Mouse (Mus musculus) left cerebral cortex, adult 8-10 months (tissue): ENCODE results near the gene Sync. TPM values are rescaled to one million over a fixed set of nuclear protein-coding genes. Genes with fewer than 3 reads are reported as not detected.

ENCODE experiments used
- DNase-seq, 2 experiments: peaks; one replicate each; pipeline ENCODE4 v3.0.0; 2022; ENCODE audit warnings: low spot score in 2 of 2
- total RNA-seq, 4 experiments: library from RNA; stranded (reverse); gene quantifications; 2 replicates each; pipeline ENCODE4 v1.2.4; 2022

Gene Sync
- total RNA-seq = 1 to 10 TPM; 1.6 to 2.7 (median 2.3) TPM

DNA sequence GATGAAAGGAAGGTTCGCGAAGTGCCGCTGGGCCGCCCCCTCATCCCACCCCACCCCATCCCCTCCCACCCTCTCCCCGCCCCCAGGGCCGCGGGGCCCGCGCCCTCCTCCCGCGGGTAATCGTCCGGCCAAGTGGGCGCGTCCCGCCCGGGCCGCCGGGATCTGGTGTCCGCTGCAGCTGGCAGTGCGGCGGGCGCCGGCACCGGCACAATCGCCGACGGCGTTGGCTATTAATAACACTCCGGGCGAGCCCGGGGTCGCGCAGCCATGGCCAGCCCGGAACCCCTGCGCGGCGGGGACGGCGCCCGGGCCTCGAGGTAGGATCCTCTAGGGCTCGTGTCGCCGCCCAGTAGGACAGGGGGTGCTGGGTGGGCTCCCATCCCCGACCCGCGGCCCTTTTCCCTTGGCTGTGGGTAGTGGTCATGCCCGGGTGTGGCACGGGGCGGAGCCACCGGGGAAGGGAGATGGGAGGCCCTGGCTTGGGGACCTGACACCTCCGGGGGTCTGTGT is at the start of gene Sync:
Gene Sync (plus strand): TSS at position 146 of the 510 bp plus-strand sequence.
- no peak for DNase-seq

DNA sequence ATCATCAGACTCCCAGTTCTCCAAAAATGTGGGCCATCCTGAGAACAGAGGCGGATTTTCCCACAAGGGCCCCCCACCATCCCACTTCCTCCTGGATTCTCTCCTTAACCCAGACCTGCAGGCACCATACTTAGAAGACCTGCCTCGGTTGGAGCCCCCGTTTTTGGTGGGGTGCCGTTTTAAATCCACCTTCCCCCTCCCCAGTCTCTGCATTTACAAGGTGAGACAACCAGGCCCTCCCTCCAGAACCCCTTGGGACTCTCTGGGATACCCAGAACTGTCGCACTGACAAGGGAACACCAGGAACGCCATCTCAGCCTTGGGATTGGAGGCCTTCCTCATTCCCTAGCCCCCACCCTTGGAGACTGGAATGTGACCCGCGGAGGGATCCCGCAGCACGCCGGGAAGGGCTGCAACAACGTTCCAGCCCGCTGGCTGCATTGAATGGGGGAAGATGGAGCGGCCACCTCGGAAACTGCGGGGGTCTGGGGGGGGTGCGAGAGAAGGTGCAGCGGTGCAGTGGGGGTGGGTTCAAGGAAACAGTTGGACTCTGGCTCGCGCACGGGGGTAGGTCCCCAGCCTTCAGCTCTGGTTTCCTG is 49.5 kb upstream of the Sync start:
- DNase-seq = no peak

DNA sequence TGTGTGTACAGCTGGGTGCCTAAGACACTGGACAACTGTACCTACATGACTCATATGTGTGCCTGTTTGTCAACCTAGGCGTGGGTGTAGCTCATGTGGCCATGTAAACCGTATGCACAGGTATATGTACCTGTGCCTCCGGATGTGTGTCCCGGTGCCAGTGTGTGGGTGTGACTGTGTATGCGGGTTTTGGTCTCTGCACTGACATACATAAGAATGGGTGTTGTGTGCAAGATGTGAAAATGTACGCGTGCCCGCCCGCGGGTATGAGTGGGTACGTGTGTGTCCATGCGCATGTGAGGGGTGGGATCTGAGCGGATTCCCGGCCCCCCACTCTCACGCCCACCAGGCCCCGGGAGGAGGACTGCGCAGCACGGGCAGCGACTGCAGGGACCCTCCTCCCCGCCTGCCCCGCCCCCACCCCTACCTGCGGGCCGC is 48.8 kb upstream of the Sync start:
- DNase-seq = peak in 1 of 2 experiments; percentile 64

DNA sequence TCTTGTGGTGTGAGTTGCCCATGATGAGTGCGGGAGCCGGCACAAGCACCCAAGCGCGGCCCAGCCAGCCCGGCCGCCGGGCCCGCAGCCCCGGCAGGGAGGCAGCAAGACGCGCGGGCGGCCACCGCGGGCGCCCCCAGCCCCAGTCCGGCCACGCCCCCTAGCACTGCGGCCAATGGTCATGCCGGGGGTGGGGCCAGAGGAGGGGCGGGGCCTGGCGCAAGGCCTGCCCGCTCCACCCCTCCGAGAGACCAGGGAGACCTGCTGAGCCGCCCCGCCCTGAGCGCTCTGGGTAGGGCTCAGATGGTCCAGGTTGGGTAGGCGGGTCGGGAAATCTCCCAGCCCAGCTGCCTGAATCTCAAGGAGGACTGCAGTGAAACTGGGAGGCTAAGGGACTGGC is 48.3 kb upstream of the Sync start:
- DNase-seq = peak in 1 of 2 experiments; percentile 79

GRCm38 (mm10) chr4:129241898-129242297 is 45.5 kb upstream of the Sync start:
- DNase-seq = no peak

DNA sequence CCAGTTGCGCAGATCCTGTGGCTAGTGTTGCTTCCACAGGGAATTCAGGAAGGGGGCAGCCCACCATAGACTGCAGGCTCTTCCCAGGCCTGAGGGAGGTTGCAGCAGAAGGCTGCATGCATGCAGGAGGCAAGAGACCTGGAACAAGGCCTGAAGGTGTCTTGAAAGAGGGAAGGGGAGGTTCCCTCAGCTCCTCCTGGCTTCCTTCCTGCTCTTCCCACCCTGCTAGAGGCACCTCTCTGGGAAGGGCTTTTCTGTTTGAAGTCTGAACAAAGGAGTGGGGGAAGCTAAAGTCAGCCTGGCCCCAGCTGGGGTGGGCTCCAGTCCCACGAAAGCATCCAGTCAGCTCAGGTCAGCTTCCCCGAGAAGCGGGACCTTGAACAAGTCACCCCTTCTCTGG is 45.1 kb upstream of the Sync start:
- no peak for DNase-seq

- DNase-seq = no peak
Observed at GRCm38 (mm10) chr4:129242761-129243160, 44.7 kb upstream of the Sync start.

DNA sequence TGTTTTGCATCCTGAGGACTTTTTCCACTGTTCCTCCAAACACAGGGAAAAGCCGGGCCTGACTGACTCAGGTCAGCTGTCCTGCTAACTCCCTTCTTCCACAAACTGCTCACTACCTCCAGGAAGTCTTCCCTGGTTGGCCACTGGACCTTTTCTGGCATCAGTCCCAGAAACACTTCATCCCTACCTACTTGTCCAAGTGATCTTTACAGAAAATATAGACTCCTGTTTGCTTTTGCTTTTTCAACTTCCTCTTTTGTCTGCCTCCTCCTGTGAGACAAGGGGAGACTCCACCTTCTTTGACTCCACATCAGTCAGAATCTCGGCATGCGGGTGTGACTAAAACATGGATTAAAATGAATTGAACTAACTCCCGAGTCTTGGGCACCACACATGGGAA is 42.6 kb upstream of the Sync start:
- no peak for DNase-seq

DNA sequence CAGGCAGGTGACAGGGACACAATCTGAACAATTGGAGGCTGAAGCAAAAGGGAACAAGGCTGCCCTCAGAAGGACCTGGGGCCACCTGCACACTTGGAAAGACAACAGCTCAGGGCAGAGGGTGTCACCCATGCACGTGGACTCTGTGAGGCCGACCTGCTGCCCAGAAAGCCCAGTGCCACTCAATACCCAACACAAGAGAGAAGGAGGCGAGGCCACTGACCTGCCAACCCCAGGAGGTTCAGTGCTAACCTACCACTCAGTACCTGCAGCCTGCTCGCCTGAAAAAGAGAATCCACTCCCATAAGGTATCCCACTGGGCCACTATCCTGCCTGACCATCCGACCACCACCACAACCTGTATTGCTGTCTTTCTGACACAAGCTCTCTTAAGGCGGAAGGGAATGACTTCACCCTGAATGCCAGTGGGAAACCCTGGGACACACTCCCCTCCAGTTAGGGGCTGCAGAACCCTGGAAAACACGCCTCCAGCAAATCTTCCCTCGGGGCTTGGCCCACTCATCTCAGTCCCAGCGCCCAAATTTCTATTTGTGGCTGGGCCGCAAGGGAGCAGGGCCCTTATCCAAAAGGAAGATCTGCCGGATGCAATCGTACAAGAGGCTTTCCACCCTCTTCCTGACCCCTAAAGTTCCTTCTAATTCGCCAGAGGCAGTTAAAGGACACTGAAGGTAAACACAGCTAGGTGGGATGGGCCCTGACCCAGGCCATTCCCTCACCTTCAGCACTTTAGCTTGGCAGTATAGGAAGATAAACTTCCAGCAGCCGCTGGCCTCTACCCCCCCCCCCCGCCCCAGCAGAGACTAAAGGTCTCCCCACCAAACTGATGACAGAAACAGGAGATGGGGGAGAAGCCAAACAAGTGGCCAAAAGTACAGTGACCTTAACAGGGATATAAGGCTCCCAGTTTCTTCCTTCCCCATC is 40.8 kb upstream of the Sync start:
- DNase-seq = no peak

DNA sequence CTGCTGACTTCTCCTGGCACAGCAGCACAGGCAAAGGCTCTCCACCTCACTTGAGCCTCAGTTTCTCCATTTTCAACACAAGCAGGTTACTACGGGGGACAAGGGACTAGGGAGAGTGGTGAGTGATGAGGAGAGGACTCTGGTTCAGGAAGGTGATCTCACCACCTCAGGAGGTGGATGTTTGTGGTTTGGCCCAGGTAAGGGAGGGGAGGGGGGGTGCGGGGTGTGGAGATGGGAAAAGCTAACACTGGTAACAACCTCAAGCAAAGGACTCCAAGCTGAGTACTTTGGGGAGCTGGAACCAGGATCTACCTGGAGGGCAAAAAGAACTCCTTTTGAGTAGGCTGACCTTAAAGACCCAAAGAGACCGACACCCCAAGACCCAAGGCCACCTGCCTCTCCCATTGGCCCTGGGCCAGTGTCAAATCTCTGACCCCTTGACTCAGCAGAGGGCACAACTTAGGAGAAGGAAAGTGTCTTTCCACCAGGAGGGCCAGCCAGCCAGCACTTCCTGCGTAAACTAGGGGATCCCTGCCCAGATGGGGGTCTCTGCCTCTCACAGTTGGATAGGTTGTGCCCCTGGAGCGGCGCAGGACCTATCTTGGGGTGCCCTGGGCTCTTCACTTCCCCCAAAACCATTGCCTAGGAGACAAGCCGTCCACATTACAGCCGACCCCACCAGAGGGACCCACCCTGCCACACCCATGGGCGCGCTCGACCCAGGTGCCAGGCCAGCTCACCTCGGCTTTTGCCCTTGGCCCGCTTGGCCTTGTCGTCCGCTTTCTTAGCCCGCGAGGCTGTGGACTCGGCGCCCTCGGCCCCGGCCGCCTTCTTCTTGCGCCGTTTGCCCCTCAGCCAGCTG is 39.8 kb upstream of the Sync start:
- DNase-seq = no peak

DNA sequence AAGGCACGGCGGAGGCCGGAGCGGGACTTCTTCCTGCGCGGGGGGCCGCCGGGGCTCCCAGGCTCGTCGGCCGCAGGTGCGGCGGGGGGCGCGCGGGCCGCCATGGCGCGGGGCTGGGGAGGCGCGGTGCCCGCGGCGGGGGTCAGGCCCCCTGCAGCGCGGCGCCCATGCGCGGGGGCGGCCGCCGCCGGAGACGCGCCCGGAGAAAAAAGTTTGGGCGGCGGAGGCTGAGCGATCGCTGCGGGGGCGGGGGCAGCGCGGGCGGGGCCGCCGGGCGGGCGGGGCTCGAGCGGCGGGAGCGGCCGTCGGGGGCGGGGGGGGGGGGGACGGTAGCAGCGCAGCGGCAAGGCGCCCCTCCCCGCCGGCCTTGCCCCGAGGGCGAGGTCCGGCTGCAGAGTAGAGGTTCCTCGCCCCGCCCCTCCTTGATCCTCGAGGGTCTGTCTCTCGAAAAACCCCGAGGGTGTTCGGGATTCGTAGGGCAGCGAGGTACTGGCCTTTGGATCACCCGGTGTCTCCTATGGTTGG is 39.1 kb upstream of the Sync start:
- DNase-seq = no peak

DNA sequence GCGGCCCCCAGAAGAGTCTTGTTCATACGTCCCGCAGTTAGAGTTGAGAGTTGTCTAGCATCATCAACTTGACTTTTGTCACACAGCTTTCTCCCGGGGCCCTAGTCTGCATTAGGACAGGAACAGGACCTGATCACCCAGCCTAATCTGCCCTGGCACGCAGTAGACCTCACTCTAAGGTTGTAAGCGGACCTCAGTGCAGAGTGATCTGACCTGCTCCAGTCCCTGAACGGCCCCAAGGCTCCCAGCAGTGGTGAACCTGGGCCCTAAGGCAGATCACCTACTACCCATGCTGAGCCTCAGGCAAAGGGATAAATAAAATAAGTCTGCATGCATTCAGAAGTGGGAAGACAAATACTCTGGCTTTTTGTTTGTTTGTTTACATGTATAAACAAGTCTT is 38.1 kb upstream of the Sync start:
- no peak for DNase-seq

- no peak for DNase-seq
Observed at GRCm38 (mm10) chr4:129250759-129251481, 36.5 kb upstream of the Sync start.

DNA sequence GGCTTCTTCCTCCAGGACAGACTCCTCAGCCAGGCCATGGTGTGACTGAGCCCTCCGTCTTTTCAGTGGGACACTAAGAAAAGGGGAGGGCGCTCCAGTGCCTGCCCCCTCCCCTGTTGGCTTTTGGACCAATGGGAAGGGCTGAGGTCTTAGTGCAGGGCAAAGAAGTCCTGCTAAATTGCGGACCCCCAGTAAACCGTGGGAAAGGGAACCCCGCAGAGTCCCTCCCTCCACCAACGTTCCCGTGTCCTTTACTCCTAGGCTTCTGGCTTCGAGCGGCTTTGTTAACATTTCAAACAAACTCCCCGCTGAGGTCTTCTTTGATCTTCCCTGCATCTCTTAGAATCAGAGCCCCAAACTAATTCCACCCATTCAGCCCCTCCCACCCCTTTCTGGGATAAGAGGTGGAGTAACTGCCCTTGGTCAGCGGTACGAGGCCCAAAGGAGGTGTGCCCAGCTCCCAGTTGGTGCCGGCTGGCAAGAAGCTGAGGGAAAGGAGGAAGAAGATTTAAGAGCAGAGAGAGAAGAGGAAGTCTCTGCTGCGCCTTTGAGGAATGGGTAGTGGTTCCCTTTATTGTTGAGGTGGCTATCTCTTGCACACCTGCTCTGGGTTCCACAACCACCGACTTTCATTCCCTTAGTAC is 35.8 kb upstream of the Sync start:
- DNase-seq = no peak

- no peak for DNase-seq
Observed at GRCm38 (mm10) chr4:129252492-129252891, 34.9 kb upstream of the Sync start.

DNA sequence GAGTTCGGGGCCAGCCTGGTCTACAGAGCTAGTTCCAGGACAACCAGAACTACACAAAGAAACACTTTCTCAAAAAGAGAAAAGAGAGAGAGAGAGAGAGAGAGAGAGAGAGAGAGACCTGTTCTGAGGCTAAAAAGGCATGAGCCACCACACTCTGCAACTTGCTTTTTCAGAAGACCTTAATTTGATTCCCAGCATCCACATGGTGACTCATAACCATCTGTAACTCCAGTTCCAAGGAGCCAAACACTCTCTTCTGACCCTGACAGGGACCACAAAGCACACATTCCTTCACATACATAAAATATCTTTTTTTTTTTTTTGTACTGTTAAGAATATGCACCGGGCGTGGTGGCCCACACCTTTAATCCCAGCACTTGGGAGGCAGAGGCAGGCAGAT is 32.8 kb upstream of the Sync start:
- DNase-seq = no peak

DNA sequence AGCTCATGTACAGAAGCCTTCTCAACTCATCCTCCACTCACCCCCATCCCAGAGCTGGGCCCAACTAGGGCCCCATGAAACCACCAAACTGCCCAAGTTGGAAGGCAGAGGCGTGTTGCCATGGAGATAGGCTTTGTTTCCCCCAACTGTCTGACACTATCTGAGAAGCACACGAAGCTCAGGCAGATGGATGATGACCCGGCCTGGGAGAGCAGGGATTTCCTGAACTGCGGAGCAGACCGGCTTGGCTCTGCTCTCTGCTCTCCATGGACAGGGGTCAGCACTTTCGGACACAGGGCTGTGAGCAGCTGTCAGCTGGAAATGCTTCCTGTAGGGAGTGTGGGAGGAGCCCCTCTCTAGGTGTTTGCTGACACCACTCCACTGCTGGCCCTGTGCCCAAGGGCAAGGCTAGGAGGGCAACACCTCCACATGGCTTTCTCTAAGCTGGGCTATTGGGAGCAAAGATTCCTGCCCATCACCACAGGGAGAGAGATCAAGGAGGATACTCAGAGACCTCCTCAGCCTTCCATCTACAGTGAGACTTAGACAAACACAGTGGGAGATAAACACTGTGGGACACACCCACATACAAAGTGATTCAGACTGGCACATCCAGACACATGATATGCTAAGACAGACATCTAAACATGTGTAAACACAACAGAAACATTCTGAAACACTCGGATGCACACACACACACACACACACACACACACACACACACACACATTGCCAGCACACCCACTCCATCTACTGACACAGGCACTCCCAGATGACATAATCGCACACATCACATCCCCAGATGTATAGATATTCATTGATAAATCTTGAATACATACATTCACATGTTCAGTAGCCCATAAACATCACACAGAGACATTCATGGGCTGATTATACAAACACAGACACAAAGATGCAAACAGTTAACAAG is 30.7 kb upstream of the Sync start:
- DNase-seq = no peak

- DNase-seq = no peak
Observed at GRCm38 (mm10) chr4:129259101-129259500, 28.3 kb upstream of the Sync start.

DNA sequence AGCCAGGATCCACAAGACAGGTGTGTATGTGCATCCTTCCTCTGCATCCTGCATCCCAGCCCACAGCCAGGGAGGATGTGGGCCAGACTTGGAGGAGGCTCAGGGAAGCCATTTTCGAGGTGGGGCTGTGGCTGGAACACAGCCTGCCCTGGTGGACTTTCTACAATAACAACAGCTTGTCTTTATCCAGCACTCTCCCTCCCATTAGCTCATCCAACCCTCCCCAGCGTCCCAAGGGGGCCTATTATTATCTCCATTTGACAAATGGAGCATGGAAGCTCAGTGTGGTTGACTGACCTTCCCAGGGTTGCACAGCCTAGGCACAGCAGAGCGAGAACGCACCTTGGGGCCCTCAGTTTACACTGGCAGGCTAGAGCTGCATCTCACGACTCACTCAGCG is 26.7 kb upstream of the Sync start:
- no peak for DNase-seq
